Mouse (Mus musculus) lung, postnatal 0 days (tissue): ENCODE measurements at regions not wholly inside any gene's neighbourhood (a gene's known extent, or its start where the extent isn't known, plus 50 kb on each side); places are given as distances from the start of the nearest gene placed in this dataset.
"Not testable (repeated sequence)": the region's sequence is repeated elsewhere in the genome, so short reads cannot be mapped to it uniquely, and the experiment has no call there.

ENCODE experiments used
- CTCF ChIP-seq: IDR thresholded peaks from 2 replicates; pipeline ENCODE4 v1.5.1; 2016; ENCODE audit warnings: antibody characterized with exemption, mild to moderate bottlenecking
- EP300 ChIP-seq: IDR thresholded peaks from 2 replicates; pipeline ENCODE4 v1.6.1; 2016; ENCODE audit warnings: antibody characterized with exemption, mild to moderate bottlenecking, control low read depth

- TF ChIP-seq CTCF, EP300: not testable (repeated sequence)
Measured at GRCm38 (mm10) chr2:18453426-18453825, 60.8 kb upstream of the Dnajc1 start.
